Mouse (Mus musculus): ENCODE measurements around the gene Lpp. TPM values are rescaled to one million over a fixed set of nuclear protein-coding genes. Genes with fewer than 3 reads are reported as not detected.
A peak's percentile ranks its signal among the peaks of the same experiment; 100 is the strongest.

The Lpp gene
- total RNA-seq, 2 experiments from 2014 or later = 29.5 to 32.5 TPM

- DNase-seq = no peak
- intact Hi-C loops (cut with DNase I) = no loop called here
These were observed 202.2 kb downstream of the Lpp start for GRCm38 (mm10) chr16:24595493-24595892.

GRCm38 (mm10) chr16:24598567-24598966 is 205.3 kb downstream of the Lpp start:
- intact Hi-C loops (cut with DNase I) = no loop called here

GRCm38 (mm10) chr16:24599766-24600165 is 206.5 kb downstream of the Lpp start:
- intact Hi-C loops (cut with DNase I) = no loop called here
- no peak for DNase-seq

More at GRCm38 (mm10) chr16:24598567-24598966, 205.3 kb downstream of the Lpp start:
- DNase-seq = no peak

- intact Hi-C loops (cut with DNase I) = no loop called here
- DNase-seq = no peak
These were observed 207.1 kb downstream of the Lpp start for GRCm38 (mm10) chr16:24600260-24600948.

- DNase-seq = no peak
- intact Hi-C loops (cut with DNase I) = no loop called here
These were observed 210.0 kb downstream of the Lpp start for GRCm38 (mm10) chr16:24603342-24603741.

- intact Hi-C loops (cut with DNase I) = no loop called here
- no peak for DNase-seq
These were observed 214.7 kb downstream of the Lpp start for GRCm38 (mm10) chr16:24607896-24608457.

GRCm38 (mm10) chr16:24619458-24619857 is 226.2 kb downstream of the Lpp start:
- intact Hi-C loops (cut with DNase I) = no loop called here
- no peak for DNase-seq

- peak in 1 of 2 experiments; percentile 28 for DNase-seq
- intact Hi-C loops (cut with DNase I) = no loop called here
These were observed 226.7 kb downstream of the Lpp start for GRCm38 (mm10) chr16:24620021-24620420.

- intact Hi-C loops (cut with DNase I) = no loop called here
- DNase-seq = no peak
These were observed 229.2 kb downstream of the Lpp start for GRCm38 (mm10) chr16:24622226-24623194.

- intact Hi-C loops (cut with DNase I) = no loop called here
These were observed 231.0 kb downstream of the Lpp start for GRCm38 (mm10) chr16:24624335-24624734.

GRCm38 (mm10) chr16:24625576-24625975 is 232.3 kb downstream of the Lpp start:
- intact Hi-C loops (cut with DNase I) = no loop called here
- no peak for DNase-seq

More at GRCm38 (mm10) chr16:24624335-24624734, 231.0 kb downstream of the Lpp start:
- no peak for DNase-seq

GRCm38 (mm10) chr16:24628779-24629178 is 235.5 kb downstream of the Lpp start:
- intact Hi-C loops (cut with DNase I) = no loop called here
- DNase-seq = no peak

GRCm38 (mm10) chr16:24629218-24630172 is 236.2 kb downstream of the Lpp start:
- peak in 1 of 2 experiments; percentile 25 for DNase-seq
- intact Hi-C loops (cut with DNase I) = loop anchor here (5.0 kb wide), 1 partner anchor 433 kb away; no protein-coding TSS in a partner anchor

GRCm38 (mm10) chr16:24635381-24635919 is 242.1 kb downstream of the Lpp start:
- DNase-seq = no peak
- intact Hi-C loops (cut with DNase I) = no loop called here

GRCm38 (mm10) chr16:24636894-24637293 is 243.6 kb downstream of the Lpp start:
- intact Hi-C loops (cut with DNase I) = no loop called here

GRCm38 (mm10) chr16:24641003-24641797 is 247.9 kb downstream of the Lpp start:
- no peak for DNase-seq
- intact Hi-C loops (cut with DNase I) = no loop called here

More at GRCm38 (mm10) chr16:24636894-24637293, 243.6 kb downstream of the Lpp start:
- DNase-seq = no peak

GRCm38 (mm10) chr16:24643024-24643635 is 249.8 kb downstream of the Lpp start:
- DNase-seq = no peak
- intact Hi-C loops (cut with DNase I) = no loop called here

GRCm38 (mm10) chr16:24644154-24644553 is 250.8 kb downstream of the Lpp start:
- DNase-seq = no peak
- intact Hi-C loops (cut with DNase I) = no loop called here
